Mouse (Mus musculus) Patski (cell line): Measurements from ENCODE around the gene Gbgt1. TPM values are rescaled to one million over a fixed set of nuclear protein-coding genes. Genes with fewer than 3 reads are reported as not detected.

ENCODE experiments used
- ATAC-seq: fragments of 100-300 bp; one replicate; pipeline ENCODE4 v1.8.0; 2021
- CTCF ChIA-PET: fragments of 350-600 bp; sonication (Branson Sonifier 250); formaldehyde crosslinking; loops from one replicate; lab custom pipeline; 2022; ENCODE audit warnings: inconsistent platforms; lab: Charles Lee
- POLR2A ChIA-PET: fragments of 350-600 bp; sonication (Branson Sonifier 250); formaldehyde crosslinking; loops from one replicate; lab custom pipeline; 2022; ENCODE audit warnings: antibody characterized with exemption, inconsistent platforms; lab: Charles Lee
- DNase-seq: peaks from one replicate; pipeline ENCODE4 v3.0.0-alpha.2; 2011; ENCODE audit warnings: low read depth, low spot score
- H3K27me3 ChIP-seq: fragments of 371-371 bp; one replicate; pipeline ENCODE4 v1.5.1; 2021
- CTCF ChIP-seq: fragments of 100-300 bp; IDR thresholded peaks from one replicate; pipeline ENCODE4 v1.5.1; 2021
- in situ Hi-C: fragments of 300-500 bp; cut with MboI; formaldehyde crosslinking; loops from 3 replicates; pipeline ENCODE4 v1.11.1; 2018; ENCODE audit warnings: low pct_unique_long_range_greater_than_20kb, mixed read lengths
- polyA plus RNA-seq: library from polyadenylated mRNA; unstranded; gene quantifications from one replicate; pipeline ENCODE4 v1.2.3, GENCODE M21; 2021

Gene Gbgt1
- polyA plus RNA-seq, 1 experiment from 2014 or later = not detected

DNA sequence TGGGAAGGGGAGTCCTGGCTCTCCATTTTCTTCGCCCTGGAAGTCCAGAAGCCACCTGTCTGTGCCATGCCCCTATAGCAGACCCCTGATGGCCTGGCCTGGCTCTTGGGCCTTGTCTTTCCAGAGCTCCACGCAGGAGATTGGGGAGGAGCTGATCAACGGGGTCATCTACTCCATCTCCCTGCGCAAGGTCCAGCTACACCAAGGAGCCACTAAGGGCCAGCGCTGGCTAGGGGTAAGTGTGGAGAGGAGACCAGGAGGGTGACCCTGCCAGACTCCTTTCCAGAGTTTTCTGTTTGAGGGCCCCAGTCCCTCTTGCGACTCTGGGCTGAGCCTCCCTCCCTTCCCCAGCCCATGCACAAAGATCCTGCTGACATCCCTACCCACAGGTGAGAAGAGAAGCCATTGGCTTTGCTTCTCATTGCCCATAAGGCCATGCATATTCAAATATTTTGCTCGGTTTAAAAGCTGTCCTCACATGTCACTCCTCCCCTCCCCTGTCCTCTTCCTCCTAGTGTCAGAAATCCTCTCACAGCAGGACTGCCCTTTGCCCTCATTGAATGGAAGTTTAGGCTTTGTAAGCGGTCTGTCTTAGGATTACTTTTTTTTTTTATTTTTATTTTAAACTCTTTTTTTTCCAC is 44.0 kb downstream of the Gbgt1 start:
- no peak for TF ChIP-seq CTCF

GRCm38 (mm10) chr2:28543894-28544293 is 47.2 kb downstream of the Gbgt1 start:
- H3K27me3 ChIP-seq = no peaks in the 10 kb centered on the region
- in situ Hi-C loops = no loop called here
- DNase-seq (no peak), ATAC-seq (no peak)
- TF ChIP-seq CTCF = no peak
- ChIA-PET CTCF (interaction anchor here (1.1 to 6.8 kb wide), 2 partner anchors 27 to 32 kb away, joined by 3 to 65 read pairs; no protein-coding TSS in a partner anchor), POLR2A (interaction anchor here (0.8 to 1.4 kb wide), 2 partner anchors 19 to 27 kb away, joined by 3 to 4 read pairs; no protein-coding TSS in a partner anchor)

More for the DNA sequence above, 44.0 kb downstream of the Gbgt1 start:
- DNase-seq (no peak), ATAC-seq (no peak)
- H3K27me3 ChIP-seq = no peaks in the 10 kb centered on the region
- in situ Hi-C loops = no loop called here
- ChIA-PET POLR2A (no interaction called here), CTCF (interaction anchor here (1.5 to 2.3 kb wide), 2 partner anchors 7 to 17 kb away, joined by 3 to 13 read pairs; no protein-coding TSS in a partner anchor)

DNA sequence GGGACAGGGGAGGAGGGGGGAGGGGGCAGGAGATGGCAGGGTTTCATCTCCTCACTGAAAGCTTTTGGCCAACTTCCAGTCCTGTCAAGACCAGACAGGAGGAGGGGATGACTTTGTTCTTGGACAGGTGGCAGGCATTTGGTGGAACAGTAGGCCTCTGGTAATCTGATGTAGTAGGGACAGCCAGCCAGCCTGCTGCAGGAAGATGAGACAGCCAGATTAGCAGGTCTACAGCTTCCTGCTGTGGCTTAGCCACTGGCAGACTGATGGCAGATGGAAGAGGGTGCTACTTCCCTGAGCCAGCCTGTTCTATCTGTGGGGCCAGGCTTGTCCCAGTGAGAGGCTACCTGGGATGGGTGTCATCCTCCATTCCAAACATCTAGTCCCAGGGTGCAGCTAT is 49.3 kb downstream of the Gbgt1 start:
- ATAC-seq = no peak
- in situ Hi-C loops = no loop called here
- CTCF ChIA-PET = interaction anchor here (6.8 kb wide), 1 partner anchor 29 kb away, joined by 65 read pairs; no protein-coding TSS in a partner anchor
- H3K27me3 ChIP-seq = no peaks in the 10 kb centered on the region
- DNase-seq = no peak
- TF ChIP-seq CTCF = no peak
- POLR2A ChIA-PET = no interaction called here

DNA sequence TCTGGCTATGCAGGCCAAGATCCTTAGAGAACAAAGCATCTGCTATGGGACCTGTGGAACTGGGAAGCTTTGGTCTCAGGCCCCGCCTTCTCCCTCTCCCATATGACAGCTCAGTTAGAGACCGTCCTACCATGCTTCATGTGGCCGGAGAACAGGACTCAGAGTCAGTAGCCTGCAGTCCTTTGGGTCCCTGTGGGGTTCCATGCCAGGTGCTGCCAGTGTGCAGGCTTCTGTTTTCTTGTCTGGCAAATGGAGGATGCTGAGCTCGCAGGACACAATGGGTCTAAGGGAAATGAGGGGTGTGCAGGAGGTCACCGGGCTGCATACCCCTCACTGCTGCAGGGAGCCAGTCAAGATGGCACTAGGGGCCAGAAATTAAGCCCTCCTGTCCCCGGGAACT is 49.9 kb downstream of the Gbgt1 start:
- H3K27me3 ChIP-seq = no peaks in the 10 kb centered on the region
- in situ Hi-C loops = no loop called here
- no peak for DNase-seq
- CTCF ChIA-PET = interaction anchor here (1.2 to 6.8 kb wide), 2 partner anchors 20 to 30 kb away, joined by 12 to 65 read pairs; no protein-coding TSS in a partner anchor
- POLR2A ChIA-PET = interaction anchor here (0.6 to 1.3 kb wide), 3 partner anchors 13 to 41 kb away, joined by 3 to 4 read pairs (median 4); partner anchors contain the start of gene Gm10134
- TF ChIP-seq CTCF = no peak
- ATAC-seq = no peak

DNA sequence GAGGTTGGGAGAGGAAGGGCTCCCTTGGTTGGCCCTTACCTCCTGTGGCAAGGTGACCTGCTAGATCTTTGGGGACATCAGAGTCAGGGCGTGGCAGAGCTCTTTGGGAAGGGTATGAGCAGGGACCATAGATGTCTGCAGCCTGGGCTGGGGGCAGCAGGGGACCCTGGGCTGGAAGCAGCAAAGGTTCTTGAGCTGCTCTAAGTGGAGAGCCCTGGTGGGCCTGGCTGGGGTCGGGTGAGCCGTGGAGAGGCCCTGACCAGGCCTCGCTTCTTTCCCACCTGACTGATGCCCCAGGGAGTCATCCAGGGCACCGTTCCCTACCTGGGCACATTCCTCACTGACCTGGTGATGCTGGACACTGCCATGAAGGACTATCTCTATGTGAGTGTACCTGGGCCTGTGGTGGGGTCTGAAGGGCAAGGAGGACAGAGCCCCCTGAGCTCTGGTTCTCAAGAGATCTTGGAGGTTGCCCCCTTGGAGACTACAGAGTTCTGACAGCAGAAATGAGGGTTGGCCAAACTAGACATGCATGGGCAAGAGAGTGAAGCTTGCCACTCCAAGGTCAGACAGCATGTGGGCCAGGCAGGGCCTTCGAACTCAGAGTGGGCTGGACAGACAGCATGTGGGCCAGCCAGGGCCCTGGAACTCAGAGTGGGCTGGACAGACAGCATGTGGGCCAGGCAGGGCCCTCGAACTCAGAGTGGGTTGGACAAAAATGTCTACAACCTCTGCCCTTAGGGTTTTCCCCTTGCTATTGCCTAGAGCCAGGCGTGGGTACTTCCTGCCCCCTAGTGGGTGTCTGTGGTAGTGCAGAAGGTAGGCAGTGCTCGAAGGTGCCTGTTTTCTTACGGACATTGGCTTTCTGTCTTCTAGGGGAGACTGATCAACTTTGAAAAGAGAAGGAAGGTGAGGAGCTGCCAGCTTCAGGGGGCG is 50.8 kb downstream of the Gbgt1 start:
- CTCF ChIA-PET = interaction anchor here (0.8 to 6.8 kb wide), 13 partner anchors 8 to 52 kb away, joined by 3 to 65 read pairs (median 5); partner anchors contain the start of gene Ralgds
- ATAC-seq (no peak), DNase-seq (no peak)
- POLR2A ChIA-PET = interaction anchor here (0.6 to 1.5 kb wide), 3 partner anchors 14 to 30 kb away, joined by 3 to 6 read pairs (median 4); no protein-coding TSS in a partner anchor
- no peaks in the 10 kb centered on the region for H3K27me3 ChIP-seq
- TF ChIP-seq CTCF = no peak
- in situ Hi-C loops = no loop called here

GRCm38 (mm10) chr2:28549157-28549556 is 52.5 kb downstream of the Gbgt1 start:
- no peak for DNase-seq
- in situ Hi-C loops = no loop called here
- TF ChIP-seq CTCF = no peak
- no peaks in the 10 kb centered on the region for H3K27me3 ChIP-seq
- ATAC-seq = no peak
- ChIA-PET CTCF (interaction anchor here (0.9 to 6.8 kb wide), 5 partner anchors 10 to 32 kb away, joined by 3 to 65 read pairs (median 5); no protein-coding TSS in a partner anchor), POLR2A (interaction anchor here (0.7 to 1.5 kb wide), 2 partner anchors 10 to 16 kb away, joined by 3 to 6 read pairs; no protein-coding TSS in a partner anchor)

DNA sequence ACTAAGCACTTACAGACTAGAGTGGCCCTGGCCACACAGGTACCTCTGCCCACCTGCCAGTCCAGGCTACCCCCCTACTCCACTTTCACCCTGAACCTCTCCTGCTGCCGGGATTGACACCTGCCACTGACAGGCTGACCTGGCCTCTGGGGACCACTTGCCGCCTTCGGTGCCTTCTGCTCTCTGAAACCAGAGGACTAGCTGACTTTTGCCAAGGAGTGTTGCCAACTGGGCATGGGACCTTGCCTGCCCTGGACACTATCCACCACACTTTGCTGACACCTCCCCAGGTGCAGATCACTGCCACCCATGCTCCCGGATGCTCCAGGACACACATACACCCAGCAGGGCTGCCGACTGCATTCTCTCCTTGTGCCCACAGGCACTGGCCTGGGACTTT is 55.6 kb downstream of the Gbgt1 start:
- no peak for ATAC-seq
- ChIA-PET CTCF (no interaction called here), POLR2A (interaction anchor here (1.2 kb wide), 1 partner anchor 30 kb away, joined by 3 read pairs; no protein-coding TSS in a partner anchor)
- in situ Hi-C loops = loop anchor here (5.0 kb wide), 1 partner anchor 35 kb away; no protein-coding TSS in a partner anchor
- no peaks in the 10 kb centered on the region for H3K27me3 ChIP-seq
- no peak for DNase-seq
- no peak for TF ChIP-seq CTCF

Other genes starting within 250 kb of the Gbgt1 start
- 15.5 TPM for gene Ppp1r26, start 50.1 kb upstream of the Gbgt1 start, polyA plus RNA-seq
- gene 1700007K13Rik, start 30.6 kb upstream of the Gbgt1 start, polyA plus RNA-seq = 3.0 TPM
- 43.1 TPM for gene Mrps2, start 28.8 kb upstream of the Gbgt1 start, polyA plus RNA-seq
- not detected for gene Gm10134, start 9.2 kb downstream of the Gbgt1 start, polyA plus RNA-seq
- gene Ralgds, start 16.2 kb downstream of the Gbgt1 start, polyA plus RNA-seq = 45.5 TPM
- gene Cel, start 66.5 kb downstream of the Gbgt1 start, polyA plus RNA-seq = not detected
- 30.5 TPM for gene Gtf3c5, start 86.9 kb downstream of the Gbgt1 start, polyA plus RNA-seq
- not detected for gene Gfi1b, start 125.1 kb downstream of the Gbgt1 start, polyA plus RNA-seq
- gene Tsc1, start 144.3 kb downstream of the Gbgt1 start, polyA plus RNA-seq = 16.8 TPM
- gene Spaca9, start 202.8 kb downstream of the Gbgt1 start, polyA plus RNA-seq = 2.4 TPM
- gene Ak8, start 203.3 kb downstream of the Gbgt1 start, polyA plus RNA-seq = 0.09 TPM